Mouse (Mus musculus): ENCODE results near the gene Scap.

Scap gene

GRCm38 (mm10) chr9:110333135-110333895 lies at the start of gene Scap:
Gene Scap, plus strand, starts transcription at chr9:110333288.
- in situ Hi-C loops (cut with MboI; ENCODE audit: unreplicated experiment in 2 of 2) = loop anchor here in 1 of 2 experiments (5.0 to 10.0 kb wide), 2 partner anchors 74 to 321 kb away; partner anchors contain the start of genes Ccdc12, Nbeal2 and Ptpn23

GRCm38 (mm10) chr9:110284075-110284697 lies 48.9 kb upstream of the Scap start:
- in situ Hi-C loops (cut with MboI; ENCODE audit: unreplicated experiment in 2 of 2) = loop anchor here in 1 of 2 experiments (25.0 kb wide), 2 partner anchors 872 to 1147 kb away; partner anchors contain the start of gene Fbxw22

GRCm38 (mm10) chr9:110287321-110287924 lies 45.7 kb upstream of the Scap start:
- in situ Hi-C loops (cut with MboI; ENCODE audit: unreplicated experiment in 2 of 2) = loop anchor here in 1 of 2 experiments (25.0 kb wide), 2 partner anchors 875 to 1150 kb away; partner anchors contain the start of gene Fbxw22

- in situ Hi-C loops (cut with MboI; ENCODE audit: unreplicated experiment in 2 of 2) = loop anchor here (5.0 to 25.0 kb wide), 6 partner anchors 306 to 1156 kb away; partner anchors contain the start of gene Fbxw22 (in 1 of the 2)
These were observed 39.8 kb upstream of the Scap start for GRCm38 (mm10) chr9:110293254-110293718.

GRCm38 (mm10) chr9:110293873-110294415 lies 39.1 kb upstream of the Scap start:
- in situ Hi-C loops (cut with MboI; ENCODE audit: unreplicated experiment in 2 of 2) = loop anchor here (5.0 to 25.0 kb wide), 6 partner anchors 307 to 1157 kb away; partner anchors contain the start of gene Fbxw22 (in 1 of the 2)

GRCm38 (mm10) chr9:110294786-110295185 lies 38.3 kb upstream of the Scap start:
- in situ Hi-C loops (cut with MboI; ENCODE audit: unreplicated experiment in 2 of 2) = loop anchor here (5.0 to 25.0 kb wide), 6 partner anchors 307 to 1157 kb away; partner anchors contain the start of gene Fbxw22 (in 1 of the 2)

GRCm38 (mm10) chr9:110296867-110297627 lies 36.0 kb upstream of the Scap start:
- in situ Hi-C loops (cut with MboI; ENCODE audit: unreplicated experiment in 2 of 2) = loop anchor here (10.0 to 25.0 kb wide), 4 partner anchors 312 to 1160 kb away; partner anchors contain the start of gene Fbxw22 (in 1 of the 2)

- in situ Hi-C loops (cut with MboI; ENCODE audit: unreplicated experiment in 2 of 2) = no loop called here
These were observed 28.6 kb upstream of the Scap start for GRCm38 (mm10) chr9:110304516-110304915.

GRCm38 (mm10) chr9:110304969-110305651 lies 28.0 kb upstream of the Scap start, which contains the start of gene Elp6:
Gene Elp6, plus strand, starts transcription at chr9:110305173.
- in situ Hi-C loops (cut with MboI; ENCODE audit: unreplicated experiment in 2 of 2) = loop anchor here in 1 of 2 experiments (5.0 kb wide), 1 partner anchor 102 kb away; the partner anchor contains the start of gene Ptpn23

- in situ Hi-C loops (cut with MboI; ENCODE audit: unreplicated experiment in 2 of 2) = loop anchor here in 1 of 2 experiments (5.0 kb wide), 1 partner anchor 101 kb away; the partner anchor contains the start of gene Ptpn23
These were observed 26.7 kb upstream of the Scap start for GRCm38 (mm10) chr9:110306371-110306770.

- in situ Hi-C loops (cut with MboI; ENCODE audit: unreplicated experiment in 2 of 2) = no loop called here
These were observed 18.4 kb upstream of the Scap start for GRCm38 (mm10) chr9:110314706-110315105.

GRCm38 (mm10) chr9:110315410-110315809 lies 17.7 kb upstream of the Scap start:
- in situ Hi-C loops (cut with MboI; ENCODE audit: unreplicated experiment in 2 of 2) = no loop called here

GRCm38 (mm10) chr9:110315904-110316303 lies 17.2 kb upstream of the Scap start:
- in situ Hi-C loops (cut with MboI; ENCODE audit: unreplicated experiment in 2 of 2) = no loop called here

- in situ Hi-C loops (cut with MboI; ENCODE audit: unreplicated experiment in 2 of 2) = no loop called here
These were observed 16.6 kb upstream of the Scap start for GRCm38 (mm10) chr9:110316503-110316902.

- in situ Hi-C loops (cut with MboI; ENCODE audit: unreplicated experiment in 2 of 2) = no loop called here
These were observed 12.3 kb upstream of the Scap start for GRCm38 (mm10) chr9:110320769-110321168.

- in situ Hi-C loops (cut with MboI; ENCODE audit: unreplicated experiment in 2 of 2) = no loop called here
These were observed 10.1 kb upstream of the Scap start for GRCm38 (mm10) chr9:110322972-110323371.

GRCm38 (mm10) chr9:110324181-110324580 lies 8.9 kb upstream of the Scap start:
- in situ Hi-C loops (cut with MboI; ENCODE audit: unreplicated experiment in 2 of 2) = no loop called here

GRCm38 (mm10) chr9:110328178-110328577 lies 4.9 kb upstream of the Scap start:
- in situ Hi-C loops (cut with MboI; ENCODE audit: unreplicated experiment in 2 of 2) = no loop called here
